ENCODE assay signal across 11 mouse cellular contexts in genomic region chr1:193333776-193334175, GRCm38 (mm10). TPM values are rescaled to one million over a fixed set of nuclear protein-coding genes. Genes with fewer than 3 reads are reported as not detected.
"Had no signal": no experiment of that assay in that cellular context is flagged by ENCODE, and none has a peak within 500 bp of the region (broad histone marks: within the 10 kb centered on the region; RNA-seq: fewer than 3 reads in every experiment).

No protein-coding gene starts in this region.

- H3K9ac ChIP-seq: liver, embryonic 15.5 days; stomach, embryonic 15.5 days had no signal

- H3K27ac ChIP-seq: limb, embryonic 10.5 days; liver, embryonic 15.5 days; stomach, embryonic 15.5 days had no signal

- H3K36me3 ChIP-seq: limb, embryonic 10.5 days; liver, embryonic 15.5 days; stomach, embryonic 15.5 days had no signal

- H3K4me1 ChIP-seq: liver, embryonic 15.5 days had no signal

- H3K4me2 ChIP-seq: liver, embryonic 11.5 days; liver, embryonic 15.5 days; stomach, embryonic 15.5 days had no signal

- H3K9me3 ChIP-seq: limb, embryonic 10.5 days; liver, embryonic 15.5 days; stomach, embryonic 15.5 days had no signal

- H3K4me3 ChIP-seq: limb, embryonic 10.5 days; liver, embryonic 15.5 days; stomach, embryonic 15.5 days had no signal

- H3K27me3 ChIP-seq: liver, embryonic 15.5 days; stomach, embryonic 15.5 days had no signal

- DNase-seq: kidney, postnatal 25 days; layer of hippocampus, adult 9-11 months; lung, adult 2 months; lung, postnatal 36 days; right cerebral cortex, postnatal 14 days; thymus, postnatal 4 days had no signal

RNA-seq across cellular contexts. Expression of gene Camk1g, which starts 36.3 kb away (rescaled TPM):
- total RNA-seq: megakaryocyte progenitor cell, adult 5-6 weeks had no signal
